ENCODE assay signal across 9 mouse cellular contexts in genomic region chr11:43586324-43587090, GRCm38 (mm10). TPM values are rescaled to one million over a fixed set of nuclear protein-coding genes. Genes with fewer than 3 reads are reported as not detected.
DNase-seq lines count a peak whose midpoint lies in the region; ATAC-seq and TF ChIP-seq lines count a peak whose summit lies in the region.
"Had no signal": no experiment of that assay in that cellular context is flagged by ENCODE, and none has a peak within 500 bp of the region (broad histone marks: within the 10 kb centered on the region; RNA-seq: fewer than 3 reads in every experiment).

Gene 4933415A04Rik (plus strand): TSS chr11:43587040.

- H3K9me3 ChIP-seq in heart, embryonic 15.5 days (replicated peaks), result no peaks in the 10 kb centered on the region
- H3K9me3 ChIP-seq in lung, postnatal 0 days (ENCODE audit: low read length), result no peaks in the 10 kb centered on the region
- H3K9me3 ChIP-seq: liver, embryonic 15.5 days had no signal

- no peak within 1 kb of the TSS for H3K4me3 ChIP-seq in heart, embryonic 15.5 days
- no peak within 1 kb of the TSS for H3K4me3 ChIP-seq in lung, postnatal 0 days (ENCODE audit: low read depth, low read length)
- H3K4me3 ChIP-seq: liver, embryonic 15.5 days had no signal

- TF ChIP-seq CTCF in lung, postnatal 0 days (IDR thresholded peaks at IDR 0.05), result peak; percentile 86

- 62% methylated on average over 7 of the region's 7 CpGs for WGBS in heart, embryonic 15.5 days
- WGBS in lung, postnatal 0 days, result 68% methylated on average over 7 of the region's 7 CpGs

- H3K4me2 ChIP-seq in heart, embryonic 15.5 days, result no peak within 1 kb of the TSS
- no peak within 1 kb of the TSS for H3K4me2 ChIP-seq in lung, postnatal 0 days (replicated peaks; ENCODE audit: low read depth, low read length)
- H3K4me2 ChIP-seq: liver, embryonic 15.5 days had no signal

- no peak within 1 kb of the TSS for H3K9ac ChIP-seq in heart, embryonic 15.5 days
- H3K9ac ChIP-seq in lung, postnatal 0 days (replicated peaks; ENCODE audit: low read depth), result no peak within 1 kb of the TSS
- H3K9ac ChIP-seq: liver, embryonic 15.5 days had no signal

- no peak within 1 kb of the TSS for H3K27ac ChIP-seq in heart, embryonic 15.5 days
- H3K27ac ChIP-seq in lung, postnatal 0 days (ENCODE audit: low read length), result no peak within 1 kb of the TSS
- H3K27ac ChIP-seq: liver, embryonic 15.5 days had no signal

- peak; percentile 54 for DNase-seq in gastrocnemius, adult 18-20 months (ENCODE audit: low spot score)
- DNase-seq in gastrocnemius, postnatal 25 days, result no peak
- peak; percentile 89 for DNase-seq in adrenal gland, postnatal 10 days
- DNase-seq in embryo, embryonic 11 days, result peak; percentile 88
- peak; percentile 76 to 93 for DNase-seq in kidney, postnatal 36 days
- peak; percentile 76 for DNase-seq in lung, postnatal 0 days (ENCODE audit: low spot score)
- DNase-seq in spleen, adult 12 weeks (ENCODE audit: low spot score), result peak; percentile 9

- no peaks in the 10 kb centered on the region for H3K27me3 ChIP-seq in heart, embryonic 15.5 days
- H3K27me3 ChIP-seq in lung, postnatal 0 days (replicated peaks; ENCODE audit: insufficient read depth, low read length), result no peaks in the 10 kb centered on the region
- H3K27me3 ChIP-seq: liver, embryonic 15.5 days had no signal

- H3K36me3 ChIP-seq in heart, embryonic 15.5 days, result peaks cover 30% of the 10 kb centered on the region; the same call in 1 of the 2 replicates
- H3K36me3 ChIP-seq in lung, postnatal 0 days (ENCODE audit: insufficient read depth, low read length), result no peaks in the 10 kb centered on the region
- H3K36me3 ChIP-seq: liver, embryonic 15.5 days had no signal

- peak; percentile 35; the same call in 1 of the 2 replicates for ATAC-seq in heart, embryonic 15.5 days (replicated peaks; ENCODE audit: insufficient number of reproducible peaks, insufficient read depth, low FRiP score, low read depth)
- ATAC-seq in lung, postnatal 0 days, result peak; percentile 63

- TF ChIP-seq EP300 in lung, postnatal 0 days (IDR thresholded peaks at IDR 0.05), result no peak

- H3K4me1 ChIP-seq in heart, embryonic 15.5 days (replicated peaks), result no peaks in the 10 kb centered on the region
- H3K4me1 ChIP-seq in lung, postnatal 0 days (ENCODE audit: insufficient read depth, low read depth, low read length), result no peaks in the 10 kb centered on the region
- H3K4me1 ChIP-seq: liver, embryonic 15.5 days had no signal

RNA-seq across cellular contexts. Expression of gene 4933415A04Rik, which starts in this region (rescaled TPM):
- total RNA-seq in gastrocnemius, adult 18-20 months (2021), result under 1 TPM in 1 of 2 experiments, not detected in 1; 0.12 TPM
- not detected for total RNA-seq in gastrocnemius, postnatal 25 days (2021)
- 1 to 10 TPM; 1.8 TPM for total RNA-seq in adrenal gland, postnatal 10 days (2021)
- 4.6 and 5.4 TPM in 2 replicates for polyA plus RNA-seq in heart, embryonic 15.5 days (2015; fragmentation: Nextera tagmentation; extraction: Ambion mirVana)
- polyA plus RNA-seq in lung, postnatal 0 days (2015; fragmentation: Nextera tagmentation; extraction: Ambion mirVana), result 2.9 and 3.9 TPM in 2 replicates

Comparison
In these comparisons a context has a peak if more than half of its experiments do, and no peak if none do; other contexts are left out.
1. Peak in DNase-seq in gastrocnemius, adult 18-20 months; RNA of the gene not detected or under 1 TPM.